Comparison of ENCODE assay signal across 22 mouse cellular contexts in the genomic region with DNA sequence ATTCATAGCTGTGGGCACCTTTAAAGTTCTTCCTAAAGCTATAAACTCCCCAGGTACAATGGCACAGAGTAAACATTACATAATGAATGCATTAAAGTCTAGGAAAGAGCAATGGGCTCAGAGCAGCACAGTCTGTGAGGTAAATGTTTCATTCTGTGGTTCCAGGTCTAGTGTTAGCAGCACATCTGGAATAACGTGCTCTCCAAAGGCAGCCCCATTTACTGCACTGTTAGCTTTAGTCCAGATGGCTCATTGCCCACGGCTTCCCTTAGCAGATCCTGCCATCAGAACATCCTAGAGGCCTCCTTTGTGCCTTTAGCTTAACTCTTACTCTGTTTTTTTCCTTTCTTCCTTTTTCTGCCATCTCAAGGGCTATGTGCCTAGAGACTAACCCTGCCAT.
DNase-seq lines count a peak whose midpoint lies in the region; ATAC-seq and TF ChIP-seq lines count a peak whose summit lies in the region.
"Had no signal": no experiment of that assay in that cellular context is flagged by ENCODE, and none has a peak within 500 bp of the region (broad histone marks: within the 10 kb centered on the region; RNA-seq: fewer than 3 reads in every experiment).

No protein-coding gene starts in this region.

- DNase-seq in embryonic facial prominence, embryonic 14.5 days (ENCODE audit: low spot score), result peak; percentile 2
- no peak for DNase-seq in embryonic facial prominence, embryonic 10.5 days (ENCODE audit: low spot score)
- no peak for DNase-seq in limb, embryonic 10.5 days (ENCODE audit: low spot score)
- DNase-seq in forelimb bud, embryonic 11.5 days (ENCODE audit: low read depth, low spot score), result peak; percentile 7
- DNase-seq in limb, embryonic 14.5 days (ENCODE audit: low spot score), result peak; percentile 56
- no peak for DNase-seq in adrenal gland, postnatal 10 days
- DNase-seq in gastrocnemius, postnatal 10 days, result no peak
- DNase-seq: adrenal gland, adult 2 months; adrenal gland, adult 8-10 months; adrenal gland, postnatal 14 days; adrenal gland, postnatal 25 days; adrenal gland, postnatal 36 days; B cell, adult 2 months; cerebellum, adult 11 months; cerebellum, adult 11-12 months; cerebellum, adult 18-20 months had no signal

- no peak overlapping the region for H3K9ac ChIP-seq in embryonic facial prominence, embryonic 14.5 days (ENCODE audit: low read depth, low read length)
- H3K9ac ChIP-seq in limb, embryonic 13.5 days, result no peak overlapping the region
- H3K9ac ChIP-seq in limb, embryonic 14.5 days (ENCODE audit: low read depth, low read length, severe bottlenecking), result no peak overlapping the region

- H3K36me3 ChIP-seq in embryonic facial prominence, embryonic 14.5 days (ENCODE audit: control insufficient read depth, insufficient read depth, low read length), result no peaks in the 10 kb centered on the region
- H3K36me3 ChIP-seq in embryonic facial prominence, embryonic 10.5 days (replicated peaks), result no peaks in the 10 kb centered on the region
- H3K36me3 ChIP-seq in limb, embryonic 13.5 days, result no peaks in the 10 kb centered on the region
- H3K36me3 ChIP-seq in limb, embryonic 10.5 days, result no peaks in the 10 kb centered on the region
- H3K36me3 ChIP-seq in limb, embryonic 14.5 days (ENCODE audit: control insufficient read depth, insufficient read depth, low read length), result no peaks in the 10 kb centered on the region
- H3K36me3 ChIP-seq: G1E had no signal

- H3K9me3 ChIP-seq in embryonic facial prominence, embryonic 14.5 days (ENCODE audit: control insufficient read depth, low read length), result no peaks in the 10 kb centered on the region
- H3K9me3 ChIP-seq in embryonic facial prominence, embryonic 10.5 days, result no peaks in the 10 kb centered on the region
- no peaks in the 10 kb centered on the region for H3K9me3 ChIP-seq in limb, embryonic 13.5 days
- H3K9me3 ChIP-seq in limb, embryonic 10.5 days (replicated peaks), result no peaks in the 10 kb centered on the region
- H3K9me3 ChIP-seq in limb, embryonic 14.5 days (ENCODE audit: control insufficient read depth, low read length), result no peaks in the 10 kb centered on the region
- H3K9me3 ChIP-seq: G1E had no signal

- no peak for ATAC-seq in embryonic facial prominence, embryonic 14.5 days (ENCODE audit: low read depth)
- ATAC-seq in limb, embryonic 13.5 days (ENCODE audit: low FRiP score, low read depth), result peak; percentile 61; the same call in 1 of the 2 replicates
- no peak for ATAC-seq in limb, embryonic 14.5 days (ENCODE audit: low FRiP score, low read depth)
- ATAC-seq: activated CD4-positive, CD25-positive, alpha-beta regulatory T cell, adult 4 months; CD4-positive, CD25-positive, alpha-beta regulatory T cell, adult 4 months; Patski had no signal

- H3K4me3 ChIP-seq in embryonic facial prominence, embryonic 14.5 days (ENCODE audit: low read depth, low read length), result no peak overlapping the region
- no peak overlapping the region for H3K4me3 ChIP-seq in embryonic facial prominence, embryonic 10.5 days
- H3K4me3 ChIP-seq in limb, embryonic 13.5 days, result no peak overlapping the region
- H3K4me3 ChIP-seq in limb, embryonic 10.5 days, result no peak overlapping the region
- H3K4me3 ChIP-seq in limb, embryonic 14.5 days (replicated peaks; ENCODE audit: low read length), result no peak overlapping the region

- TF ChIP-seq POLR2A in limb, embryonic 14.5 days (IDR thresholded peaks at IDR 0.05; ENCODE audit: borderline replicate concordance, extremely low read depth, insufficient read depth, insufficient read length), result no peak

- no peak overlapping the region for H3K27ac ChIP-seq in embryonic facial prominence, embryonic 14.5 days (replicated peaks; ENCODE audit: low read depth, low read length)
- H3K27ac ChIP-seq in embryonic facial prominence, embryonic 10.5 days (replicated peaks), result no peak overlapping the region
- H3K27ac ChIP-seq in limb, embryonic 13.5 days, result no peak overlapping the region
- H3K27ac ChIP-seq in limb, embryonic 10.5 days, result no peak overlapping the region
- no peak overlapping the region for H3K27ac ChIP-seq in limb, embryonic 14.5 days (replicated peaks; ENCODE audit: low read depth, low read length)

- H3K4me2 ChIP-seq in embryonic facial prominence, embryonic 14.5 days (ENCODE audit: low read depth, low read length), result no peak overlapping the region
- no peak overlapping the region for H3K4me2 ChIP-seq in limb, embryonic 13.5 days (replicated peaks)
- H3K4me2 ChIP-seq in limb, embryonic 14.5 days (replicated peaks; ENCODE audit: low read depth, low read length, severe bottlenecking), result no peak overlapping the region

- 48% methylated on average over 2 of the region's 2 CpGs for WGBS in embryonic facial prominence, embryonic 14.5 days
- WGBS in embryonic facial prominence, embryonic 10.5 days, result 73% methylated on average over 2 of the region's 2 CpGs
- 23% methylated on average over 2 of the region's 2 CpGs for WGBS in limb, embryonic 13.5 days
- WGBS in limb, embryonic 10.5 days, result 80% methylated on average over 2 of the region's 2 CpGs
- WGBS in limb, embryonic 14.5 days, result 26% methylated on average over 2 of the region's 2 CpGs

- no peaks in the 10 kb centered on the region for H3K4me1 ChIP-seq in embryonic facial prominence, embryonic 14.5 days (ENCODE audit: control insufficient read depth, insufficient read depth, low read length)
- H3K4me1 ChIP-seq in embryonic facial prominence, embryonic 10.5 days, result no peaks in the 10 kb centered on the region
- no peaks in the 10 kb centered on the region for H3K4me1 ChIP-seq in limb, embryonic 13.5 days
- no peaks in the 10 kb centered on the region for H3K4me1 ChIP-seq in limb, embryonic 10.5 days
- H3K4me1 ChIP-seq in limb, embryonic 14.5 days (ENCODE audit: control insufficient read depth, insufficient read depth, low read length), result no peaks in the 10 kb centered on the region

- H3K27me3 ChIP-seq in embryonic facial prominence, embryonic 14.5 days (replicated peaks; ENCODE audit: control insufficient read depth, insufficient read depth, low read length), result no peaks in the 10 kb centered on the region
- no peaks in the 10 kb centered on the region for H3K27me3 ChIP-seq in embryonic facial prominence, embryonic 10.5 days (replicated peaks; ENCODE audit: low read depth, poor library complexity, severe bottlenecking)
- no peaks in the 10 kb centered on the region for H3K27me3 ChIP-seq in limb, embryonic 13.5 days
- H3K27me3 ChIP-seq in limb, embryonic 10.5 days (ENCODE audit: low read depth, poor library complexity, severe bottlenecking), result no peaks in the 10 kb centered on the region
- H3K27me3 ChIP-seq in limb, embryonic 14.5 days (ENCODE audit: control insufficient read depth, insufficient read depth, low read length), result no peaks in the 10 kb centered on the region
- H3K27me3 ChIP-seq: CH12.LX had no signal

Comparison
In these comparisons a context has a peak if more than half of its experiments do, and no peak if none do; other contexts are left out.
1. DNase-seq: peak in embryonic facial prominence, embryonic 14.5 days (single experiment), forelimb bud, embryonic 11.5 days (single experiment) and limb, embryonic 14.5 days (single experiment); none in embryonic facial prominence, embryonic 10.5 days (single experiment), limb, embryonic 10.5 days (single experiment), adrenal gland, postnatal 10 days (single experiment) and gastrocnemius, postnatal 10 days (single experiment).